Mouse (Mus musculus): ENCODE measurements around the gene Setd1b. TPM values are rescaled to one million over a fixed set of nuclear protein-coding genes. Genes with fewer than 3 reads are reported as not detected.

Setd1b gene
- polyA plus RNA-seq, 1 experiment from 2014 or later: 14.2 TPM

- no peaks in the 10 kb centered on the region for H3K27me3 ChIP-seq (ENCODE audit: control insufficient read depth, insufficient read depth, low read length)
- peaks cover 32% of the 10 kb centered on the region for H3K4me1 ChIP-seq (replicated peaks; ENCODE audit: control insufficient read depth, insufficient read depth, low read length)
- under 1% methylated on average over 13 of the region's 13 CpGs for WGBS
- H3K9ac ChIP-seq (ENCODE audit: low read depth, low read length): peak overlapping the region; percentile 100
- H3K4me3 ChIP-seq (ENCODE audit: low read depth, low read length): peak overlapping the region; percentile 96
- H3K4me2 ChIP-seq (replicated peaks; ENCODE audit: low read depth, low read length): peak overlapping the region; percentile 100
- 0 out of 2 replicates have a peak, but pooled peaks have one; percentile 10 for ATAC-seq (ENCODE audit: low FRiP score)
- no peaks in the 10 kb centered on the region for H3K9me3 ChIP-seq (ENCODE audit: control insufficient read depth, low read length)
- DNase-seq (ENCODE audit: low spot score): peak; percentile 77
- no peaks in the 10 kb centered on the region for H3K36me3 ChIP-seq (ENCODE audit: control insufficient read depth, insufficient read depth, low read length)
- H3K27ac ChIP-seq (ENCODE audit: low read depth, low read length): peak overlapping the region; percentile 100
Measured at GRCm38 (mm10) chr5:123136361-123137043, 5.5 kb upstream of the Setd1b start.

GRCm38 (mm10) chr5:123137044-123137909 lies 4.7 kb upstream of the Setd1b start:
- Histone ChIP-seq H3K27me3 (ENCODE audit: control insufficient read depth, insufficient read depth, low read length) (no peaks in the 10 kb centered on the region), H3K36me3 (ENCODE audit: control insufficient read depth, insufficient read depth, low read length) (no peaks in the 10 kb centered on the region), H3K9ac (ENCODE audit: low read depth, low read length) (peak overlapping the region; percentile 100), H3K4me1 (replicated peaks; ENCODE audit: control insufficient read depth, insufficient read depth, low read length) (peaks cover 30% of the 10 kb centered on the region), H3K4me3 (ENCODE audit: low read depth, low read length) (peak overlapping the region; percentile 96), H3K9me3 (ENCODE audit: control insufficient read depth, low read length) (no peaks in the 10 kb centered on the region), H3K27ac (ENCODE audit: low read depth, low read length) (peak overlapping the region; percentile 100), H3K4me2 (replicated peaks; ENCODE audit: low read depth, low read length) (peak overlapping the region; percentile 100)
- ATAC-seq (ENCODE audit: low FRiP score): no peak
- 2% methylated on average over 20 of the region's 20 CpGs for WGBS
- DNase-seq (ENCODE audit: low spot score): peak; percentile 53

- ATAC-seq (ENCODE audit: low FRiP score): no peak
- Histone ChIP-seq H3K9ac (ENCODE audit: low read depth, low read length) (peak overlapping the region; percentile 100), H3K4me1 (replicated peaks; ENCODE audit: control insufficient read depth, insufficient read depth, low read length) (peaks cover 28% of the 10 kb centered on the region), H3K27ac (ENCODE audit: low read depth, low read length) (peak overlapping the region; percentile 100), H3K9me3 (ENCODE audit: control insufficient read depth, low read length) (no peaks in the 10 kb centered on the region), H3K36me3 (ENCODE audit: control insufficient read depth, insufficient read depth, low read length) (no peaks in the 10 kb centered on the region), H3K4me3 (ENCODE audit: low read depth, low read length) (peak overlapping the region; percentile 96), H3K27me3 (ENCODE audit: control insufficient read depth, insufficient read depth, low read length) (no peaks in the 10 kb centered on the region), H3K4me2 (replicated peaks; ENCODE audit: low read depth, low read length) (peak overlapping the region; percentile 100)
- WGBS: 0% methylated on average over 5 of the region's 6 CpGs
- peak; percentile 82 for DNase-seq (ENCODE audit: low spot score)
Measured at GRCm38 (mm10) chr5:123137910-123138229, 4.1 kb upstream of the Setd1b start.

GRCm38 (mm10) chr5:123138230-123138911 lies 3.6 kb upstream of the Setd1b start:
- peak; percentile 87 for DNase-seq (ENCODE audit: low spot score)
- Histone ChIP-seq H3K36me3 (ENCODE audit: control insufficient read depth, insufficient read depth, low read length) (no peaks in the 10 kb centered on the region), H3K27ac (ENCODE audit: low read depth, low read length) (peak overlapping the region; percentile 100), H3K4me1 (replicated peaks; ENCODE audit: control insufficient read depth, insufficient read depth, low read length) (peaks cover 28% of the 10 kb centered on the region), H3K9me3 (ENCODE audit: control insufficient read depth, low read length) (no peaks in the 10 kb centered on the region), H3K9ac (ENCODE audit: low read depth, low read length) (peak overlapping the region; percentile 100), H3K4me2 (replicated peaks; ENCODE audit: low read depth, low read length) (peak overlapping the region; percentile 100), H3K27me3 (ENCODE audit: control insufficient read depth, insufficient read depth, low read length) (no peaks in the 10 kb centered on the region), H3K4me3 (ENCODE audit: low read depth, low read length) (peak overlapping the region; percentile 96)
- under 1% methylated on average over 39 of the region's 40 CpGs for WGBS
- peak; percentile 67 for ATAC-seq (ENCODE audit: low FRiP score)

- Histone ChIP-seq H3K4me3 (ENCODE audit: low read depth, low read length) (peak overlapping the region; percentile 96), H3K9ac (ENCODE audit: low read depth, low read length) (peak overlapping the region; percentile 100), H3K4me2 (replicated peaks; ENCODE audit: low read depth, low read length) (peak overlapping the region; percentile 100), H3K27ac (ENCODE audit: low read depth, low read length) (peak overlapping the region; percentile 100), H3K36me3 (ENCODE audit: control insufficient read depth, insufficient read depth, low read length) (no peaks in the 10 kb centered on the region), H3K4me1 (replicated peaks; ENCODE audit: control insufficient read depth, insufficient read depth, low read length) (peaks cover 29% of the 10 kb centered on the region), H3K9me3 (ENCODE audit: control insufficient read depth, low read length) (no peaks in the 10 kb centered on the region), H3K27me3 (ENCODE audit: control insufficient read depth, insufficient read depth, low read length) (no peaks in the 10 kb centered on the region)
- no peak for ATAC-seq (ENCODE audit: low FRiP score)
- DNase-seq (ENCODE audit: low spot score): peak; percentile 81
- WGBS: under 1% methylated on average over 39 of the region's 39 CpGs
Measured at GRCm38 (mm10) chr5:123138953-123139721, 2.9 kb upstream of the Setd1b start.

- H3K9ac ChIP-seq (ENCODE audit: low read depth, low read length): peak overlapping the region; percentile 100
- peak overlapping the region; percentile 96 for H3K4me3 ChIP-seq (ENCODE audit: low read depth, low read length)
- peaks cover 25% of the 10 kb centered on the region for H3K4me1 ChIP-seq (replicated peaks; ENCODE audit: control insufficient read depth, insufficient read depth, low read length)
- H3K27me3 ChIP-seq (ENCODE audit: control insufficient read depth, insufficient read depth, low read length): no peaks in the 10 kb centered on the region
- H3K9me3 ChIP-seq (ENCODE audit: control insufficient read depth, low read length): no peaks in the 10 kb centered on the region
- H3K36me3 ChIP-seq (ENCODE audit: control insufficient read depth, insufficient read depth, low read length): no peaks in the 10 kb centered on the region
- H3K4me2 ChIP-seq (replicated peaks; ENCODE audit: low read depth, low read length): peak overlapping the region; percentile 100
- peak overlapping the region; percentile 100 for H3K27ac ChIP-seq (ENCODE audit: low read depth, low read length)
- peak; percentile 67 for DNase-seq (ENCODE audit: low spot score)
- under 1% methylated on average over 28 of the region's 28 CpGs for WGBS
- no peak for ATAC-seq (ENCODE audit: low FRiP score)
Measured at GRCm38 (mm10) chr5:123139722-123140627, 2.0 kb upstream of the Setd1b start.

GRCm38 (mm10) chr5:123140694-123141554 lies 1.1 kb upstream of the Setd1b start:
- Histone ChIP-seq H3K9ac (ENCODE audit: low read depth, low read length) (peak overlapping the region; percentile 99), H3K4me1 (replicated peaks; ENCODE audit: control insufficient read depth, insufficient read depth, low read length) (peaks cover 23% of the 10 kb centered on the region), H3K27ac (ENCODE audit: low read depth, low read length) (peak overlapping the region; percentile 100), H3K9me3 (ENCODE audit: control insufficient read depth, low read length) (no peaks in the 10 kb centered on the region), H3K36me3 (ENCODE audit: control insufficient read depth, insufficient read depth, low read length) (no peaks in the 10 kb centered on the region), H3K4me3 (ENCODE audit: low read depth, low read length) (peak overlapping the region; percentile 96), H3K27me3 (ENCODE audit: control insufficient read depth, insufficient read depth, low read length) (no peaks in the 10 kb centered on the region), H3K4me2 (replicated peaks; ENCODE audit: low read depth, low read length) (peak overlapping the region; percentile 100)
- DNase-seq (ENCODE audit: low spot score): peak; percentile 92
- ATAC-seq (ENCODE audit: low FRiP score): peak; percentile 47
- WGBS: 0% methylated on average over 31 of the region's 31 CpGs
